23 mouse cellular contexts compared by ENCODE assay signal in genomic region chr8:78568196-78568595, GRCm38 (mm10). TPM values are rescaled to one million over a fixed set of nuclear protein-coding genes. Genes with fewer than 3 reads are reported as not detected.
DNase-seq lines count a peak whose midpoint lies in the region; ATAC-seq and TF ChIP-seq lines count a peak whose summit lies in the region.
"Had no signal": no experiment of that assay in that cellular context is flagged by ENCODE, and none has a peak within 500 bp of the region (broad histone marks: within the 10 kb centered on the region; RNA-seq: fewer than 3 reads in every experiment).

No protein-coding gene starts in this region.

- DNase-seq in gastrocnemius, adult 2 months = peak; percentile 78
- DNase-seq in gastrocnemius, postnatal 4 days (ENCODE audit: low spot score in 2 of 2) = no peak
- DNase-seq in ES-E14 (ENCODE audit: low read depth, low spot score) = no peak
- peak; percentile 50 for DNase-seq in gastrocnemius, postnatal 25 days
- DNase-seq in embryo, embryonic 10.5 days (ENCODE audit: low spot score) = no peak
- DNase-seq in neural tube, embryonic 10.5 days (ENCODE audit: extremely low spot score, low spot score) = no peak
- DNase-seq: adrenal gland, adult 2 months; adrenal gland, postnatal 25 days; cerebellum, adult 18-20 months; cerebellum, adult 9-11 months; cerebellum, postnatal 36 days; embryo, embryonic 11 days; heart, adult 2 months; heart, postnatal 14 days had no signal

- peaks cover 0 to 3% of the 10 kb centered on the region in 2 experiments; a peak in 1 of 4 replicates for H3K4me1 ChIP-seq in ES-E14 (ENCODE audit: control insufficient read depth in 2 of 2, insufficient read depth in 2 of 2, low read length in 2 of 2, poor library complexity in 1 of 2)
- H3K4me1 ChIP-seq: embryonic facial prominence, embryonic 15.5 days; heart, embryonic 15.5 days; intestine, embryonic 15.5 days had no signal

- peak overlapping the region; percentile 58 for H3K4me3 ChIP-seq in gastrocnemius, adult 2 months
- no peak overlapping the region for H3K4me3 ChIP-seq in ES-E14 (ENCODE audit: insufficient read depth in 1 of 2, low read depth in 1 of 2, low read length in 2 of 2, poor library complexity in 1 of 2, severe bottlenecking in 1 of 2)
- H3K4me3 ChIP-seq: embryonic facial prominence, embryonic 15.5 days; erythroblast, embryonic 14.5 days; forebrain, embryonic 10.5 days; heart, adult 2 months; heart, embryonic 15.5 days; hindbrain, embryonic 13.5 days; intestine, embryonic 15.5 days had no signal

- peaks cover 7% of the 10 kb centered on the region; the same call in 1 of the 2 replicates for H3K36me3 ChIP-seq in ES-E14 (ENCODE audit: control insufficient read depth, insufficient read depth, low read length, poor library complexity, severe bottlenecking)
- H3K36me3 ChIP-seq: embryonic facial prominence, embryonic 15.5 days; hindbrain, embryonic 13.5 days; intestine, embryonic 15.5 days had no signal

- no peak for ATAC-seq in granulocyte monocyte progenitor cell, adult 5-6 weeks (replicated peaks; ENCODE audit: poor library complexity, severe bottlenecking)
- ATAC-seq: forebrain, embryonic 14.5 days; hindbrain, postnatal 0 days; intestine, embryonic 15.5 days had no signal

- no peaks in the 10 kb centered on the region for H3K9me3 ChIP-seq in ES-E14 (ENCODE audit: control insufficient read depth, insufficient read depth, low read depth, low read length)
- H3K9me3 ChIP-seq: embryonic facial prominence, embryonic 15.5 days; forebrain, embryonic 10.5 days; heart, embryonic 15.5 days; hindbrain, embryonic 13.5 days; intestine, embryonic 15.5 days had no signal

- TF ChIP-seq CTCF in gastrocnemius, adult 2 months (IDR thresholded peaks at IDR 0.05) = no peak

- in situ Hi-C loops in ES-E14 (cut with MboI; ENCODE audit: low sequenced_read_pairs in 2 of 2, unreplicated experiment in 2 of 2) = no loop called here

- intact Hi-C loops in gastrocnemius, adult 2 months (cut with DNase I) = loop anchor here (5.0 kb wide), 1 partner anchor 61 kb away; the partner anchor contains the start of genes Rbmxl1 and Slc10a7

- peak overlapping the region; percentile 85 for H3K27ac ChIP-seq in gastrocnemius, adult 2 months
- H3K27ac ChIP-seq in ES-E14 (ENCODE audit: insufficient read depth, low read depth, low read length, poor library complexity, severe bottlenecking) = no peak overlapping the region
- H3K27ac ChIP-seq: embryonic facial prominence, embryonic 15.5 days; forebrain, embryonic 10.5 days; heart, adult 2 months; heart, embryonic 15.5 days; hindbrain, embryonic 13.5 days; hindbrain, postnatal 0 days; intestine, embryonic 15.5 days had no signal

- no peak overlapping the region for H3K9ac ChIP-seq in ES-E14 (ENCODE audit: insufficient read depth, low read depth, low read length, poor library complexity, severe bottlenecking)
- H3K9ac ChIP-seq: embryonic facial prominence, embryonic 15.5 days; heart, embryonic 15.5 days; hindbrain, embryonic 13.5 days; intestine, embryonic 15.5 days had no signal

TF ChIP-seq in ES-E14, 5 proteins besides CTCF, POLR2A, EP300 and RAD21:
- TF ChIP-seq MAFK (IDR thresholded peaks at IDR 0.05; ENCODE audit: insufficient read depth, low read depth, low read length) = peak; percentile 49; the same call in 1 of the 2 replicates
- no peak for TF ChIP-seq ZC3H11A (IDR thresholded peaks at IDR 0.05; ENCODE audit: borderline replicate concordance, low read depth, low read length)
- no peak for TF ChIP-seq HCFC1 (IDR thresholded peaks at IDR 0.05; ENCODE audit: borderline replicate concordance, insufficient read depth, low read length)
- TF ChIP-seq ZNF384 (IDR thresholded peaks at IDR 0.05; ENCODE audit: low read depth, low read length) = no peak
- no peak for TF ChIP-seq CHD2 (IDR thresholded peaks at IDR 0.05; ENCODE audit: low read depth, low read length)
TF ChIP-seq in ES-E14: peak in this region for 1.

RNA-seq across cellular contexts. Expression of gene Slc10a7, which starts 59.0 kb away (rescaled TPM):
- 1 to 10 TPM; 6.7 to 6.9 TPM for total RNA-seq in gastrocnemius, adult 2 months (2021)
- 10 to 100 TPM; 14.7 to 18.3 TPM for total RNA-seq in gastrocnemius, postnatal 4 days (2021)
- total RNA-seq in ES-E14 (2012; rRNA removed) = 30.5 and 39.6 TPM in 2 replicates
- 1 to 10 TPM; 3.5 to 4.6 TPM for total RNA-seq in gastrocnemius, postnatal 25 days (2021)
- total RNA-seq in granulocyte monocyte progenitor cell, adult 5-6 weeks (2014; fragmentation: Nextera tagmentation) = 24.0 and 27.9 TPM in 2 replicates
- 21.3 and 25.1 TPM in 2 replicates for total RNA-seq in granulocyte monocyte progenitor cell, adult 5-6 weeks (2017)

RNA-seq across cellular contexts. Expression of gene Rbmxl1, which starts 59.5 kb away (rescaled TPM):
- total RNA-seq in gastrocnemius, adult 2 months (2021) = 10 to 100 TPM; 12.3 to 13.1 TPM
- total RNA-seq in gastrocnemius, postnatal 4 days (2021) = 10 to 100 TPM; 46.0 to 48.5 TPM
- total RNA-seq in ES-E14 (2012; rRNA removed) = 90.3 and 124 TPM in 2 replicates
- total RNA-seq in gastrocnemius, postnatal 25 days (2021) = 10 to 100 TPM in 1 of 2 experiments, 1 to 10 TPM in 1; 9.6 to 11.8 TPM
- 180 and 196 TPM in 2 replicates for total RNA-seq in granulocyte monocyte progenitor cell, adult 5-6 weeks (2014; fragmentation: Nextera tagmentation)
- 190 and 200 TPM in 2 replicates for total RNA-seq in granulocyte monocyte progenitor cell, adult 5-6 weeks (2017)

Comparison
In these comparisons a context has a peak if more than half of its experiments do, and no peak if none do; other contexts are left out.
1. DNase-seq: peak in gastrocnemius, adult 2 months (single experiment) and gastrocnemius, postnatal 25 days (single experiment); none in gastrocnemius, postnatal 4 days (0 of 2), ES-E14 (single experiment), embryo, embryonic 10.5 days (single experiment) and neural tube, embryonic 10.5 days (single experiment).